ENCODE assay signal across 23 mouse cellular contexts in genomic region chr15:32132315-32132714, GRCm38 (mm10). TPM values are rescaled to one million over a fixed set of nuclear protein-coding genes. Genes with fewer than 3 reads are reported as not detected.
"Had no signal": no experiment of that assay in that cellular context is flagged by ENCODE, and none has a peak within 500 bp of the region (broad histone marks: within the 10 kb centered on the region; RNA-seq: fewer than 3 reads in every experiment).

No protein-coding gene starts in this region.

- H3K4me2 ChIP-seq: limb, embryonic 13.5 days; liver, embryonic 13.5 days; midbrain, embryonic 13.5 days; neural tube, embryonic 13.5 days; stomach, embryonic 15.5 days had no signal

- H3K9ac ChIP-seq: limb, embryonic 13.5 days; liver, embryonic 13.5 days; midbrain, embryonic 13.5 days; neural tube, embryonic 13.5 days; stomach, embryonic 15.5 days had no signal

- H3K4me3 ChIP-seq: limb, embryonic 13.5 days; liver, embryonic 13.5 days; megakaryocyte, embryonic 14.5 days; midbrain, embryonic 10.5 days; midbrain, embryonic 13.5 days; myocyte; neural tube, embryonic 13.5 days; stomach, embryonic 15.5 days had no signal

- H3K27ac ChIP-seq: limb, embryonic 13.5 days; liver, embryonic 13.5 days; midbrain, embryonic 10.5 days; midbrain, embryonic 13.5 days; neural tube, embryonic 13.5 days; stomach, embryonic 15.5 days had no signal

- DNase-seq: kidney, adult 18-20 months; left cerebral cortex, postnatal 4 days; liver, embryonic 13.5 days; lung, adult 2 months; lung, postnatal 10 days; lung, postnatal 36 days; right cerebral cortex, postnatal 25 days; spleen, adult 18-20 months; thymus, adult 2 months; thymus, postnatal 14 days had no signal

- ATAC-seq: inflammation-experienced regulatory T-cells, adult 6 months; intestine, embryonic 16.5 days; midbrain, embryonic 13.5 days; midbrain, embryonic 16.5 days had no signal

- H3K36me3 ChIP-seq: limb, embryonic 13.5 days; liver, embryonic 13.5 days; midbrain, embryonic 10.5 days; midbrain, embryonic 13.5 days; neural tube, embryonic 13.5 days; stomach, embryonic 15.5 days had no signal

- H3K4me1 ChIP-seq: liver, embryonic 13.5 days; megakaryocyte, embryonic 14.5 days; midbrain, embryonic 10.5 days; midbrain, embryonic 13.5 days; neural tube, embryonic 13.5 days had no signal

- H3K27me3 ChIP-seq: limb, embryonic 13.5 days; liver, embryonic 13.5 days; megakaryocyte, embryonic 14.5 days; midbrain, embryonic 13.5 days; neural tube, embryonic 13.5 days; stomach, embryonic 15.5 days had no signal

- H3K9me3 ChIP-seq: limb, embryonic 13.5 days; liver, embryonic 13.5 days; midbrain, embryonic 10.5 days; midbrain, embryonic 13.5 days; neural tube, embryonic 13.5 days; stomach, embryonic 15.5 days had no signal

RNA-seq across cellular contexts. Expression of gene Tas2r119, which starts 44.8 kb away (rescaled TPM):
- polyA plus RNA-seq: inflammation-experienced regulatory T-cells, adult 6 months; intestine, embryonic 16.5 days; kidney, embryonic 14.5 days; limb, embryonic 13.5 days; liver, adult 2 months; liver, embryonic 13.5 days; liver, embryonic 16.5 days; lung, adult 2 months; midbrain, embryonic 10.5 days; midbrain, embryonic 13.5 days; midbrain, embryonic 16.5 days; myocyte; neural tube, embryonic 13.5 days; stomach, embryonic 15.5 days; thymus, adult 2 months had no signal
